Mouse (Mus musculus): Measurements from ENCODE around the gene Unc13b. TPM values are rescaled to one million over a fixed set of nuclear protein-coding genes. Genes with fewer than 3 reads are reported as not detected.
"Not testable (repeated sequence)": the region's sequence is repeated elsewhere in the genome, so short reads cannot be mapped to it uniquely, and the experiment has no call there.

Unc13b gene
- polyA plus RNA-seq, 1 experiment, result 14.5 TPM

DNA sequence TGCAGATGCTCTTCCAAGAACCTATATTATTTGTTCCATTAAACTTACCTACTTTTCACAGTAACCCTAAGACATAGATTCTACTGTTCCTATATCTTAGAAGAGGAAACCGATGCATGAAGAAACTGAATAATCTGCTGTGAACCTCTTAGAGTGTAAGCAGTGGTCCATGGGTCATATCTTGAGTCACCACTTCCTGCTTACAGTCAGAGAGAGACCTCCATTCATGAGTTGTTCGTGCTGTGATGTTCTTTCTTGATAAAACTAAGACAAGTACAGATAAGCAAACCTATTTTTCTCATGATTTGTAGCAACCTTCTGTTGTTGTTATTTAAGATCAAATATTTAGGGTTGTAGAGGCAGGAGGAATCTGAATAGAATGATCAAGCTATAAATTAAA lies 57.5 kb downstream of the Unc13b start:
- no peaks in the 10 kb centered on the region for H3K27me3 ChIP-seq (ENCODE audit: control insufficient read depth, insufficient read depth, low read length)
- DNase-seq, result no peak
- H3K4me1 ChIP-seq (ENCODE audit: control insufficient read depth, insufficient read depth, low read length), result no peaks in the 10 kb centered on the region
- 87% methylated on average over 2 of the region's 2 CpGs for WGBS
- H3K27ac ChIP-seq (ENCODE audit: insufficient read depth, low read length), result no peak overlapping the region
- TF ChIP-seq CTCF (IDR thresholded peaks at IDR 0.05; ENCODE audit: borderline replicate concordance, insufficient read depth, low read depth, low read length), result no peak
- no peak for TF ChIP-seq POLR2A (IDR thresholded peaks at IDR 0.05; ENCODE audit: borderline replicate concordance, insufficient read depth, low read length)
- no peak overlapping the region for H3K4me3 ChIP-seq (replicated peaks; ENCODE audit: insufficient read depth, low read depth, low read length)

DNA sequence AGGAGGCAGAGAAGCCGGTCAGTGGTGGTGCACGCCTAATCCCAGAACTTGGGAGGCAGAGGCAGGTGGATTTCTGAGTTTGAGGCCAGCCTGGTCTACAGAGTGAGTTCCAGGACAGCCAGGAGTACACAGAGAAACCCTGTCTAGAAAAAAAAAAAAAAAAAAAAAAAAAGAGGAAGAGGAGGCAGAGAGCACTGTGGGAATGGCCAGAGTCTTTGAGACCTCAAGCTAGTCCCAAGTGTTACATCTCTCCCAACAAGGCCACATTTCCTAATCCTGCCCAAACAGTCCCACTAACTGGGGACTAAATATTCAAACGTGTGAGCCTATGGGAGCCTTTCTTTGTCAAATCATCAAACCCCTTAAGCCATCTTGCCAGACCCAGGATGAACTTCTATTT lies 71.0 kb downstream of the Unc13b start:
- Histone ChIP-seq H3K4me1 (ENCODE audit: control insufficient read depth, insufficient read depth, low read length) (no peaks in the 10 kb centered on the region), H3K4me3 (replicated peaks; ENCODE audit: insufficient read depth, low read depth, low read length) (no peak overlapping the region), H3K27me3 (ENCODE audit: control insufficient read depth, insufficient read depth, low read length) (no peaks in the 10 kb centered on the region), H3K27ac (ENCODE audit: insufficient read depth, low read length) (no peak overlapping the region)
- 85% methylated on average over 3 of the region's 3 CpGs for WGBS
- DNase-seq, result no peak
- TF ChIP-seq POLR2A (IDR thresholded peaks at IDR 0.05; ENCODE audit: borderline replicate concordance, insufficient read depth, low read length) (no peak), CTCF (IDR thresholded peaks at IDR 0.05; ENCODE audit: borderline replicate concordance, insufficient read depth, low read depth, low read length) (no peak)

DNA sequence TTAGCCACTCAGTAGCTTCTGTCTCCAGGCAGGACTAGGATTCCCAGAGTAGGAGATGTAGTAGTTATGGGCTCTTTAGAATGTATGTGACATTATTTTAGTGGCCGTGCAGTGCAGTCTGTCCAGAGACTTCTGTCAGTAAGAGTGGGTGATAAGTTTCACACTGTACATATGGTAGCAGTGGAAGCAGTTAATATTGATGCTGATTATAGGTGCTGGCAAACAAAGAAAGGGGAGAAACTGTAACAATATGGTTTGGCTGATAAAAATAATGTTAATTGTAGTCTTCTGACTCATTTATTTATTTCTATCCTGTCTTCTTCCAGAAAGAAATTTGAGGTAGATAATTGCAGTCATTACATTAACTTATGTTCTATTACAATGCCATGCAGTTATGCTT lies 83.9 kb downstream of the Unc13b start:
- DNase-seq, result no peak
- Histone ChIP-seq H3K27ac (ENCODE audit: insufficient read depth, low read length) (no peak overlapping the region), H3K4me1 (ENCODE audit: control insufficient read depth, insufficient read depth, low read length) (no peaks in the 10 kb centered on the region), H3K27me3 (ENCODE audit: control insufficient read depth, insufficient read depth, low read length) (no peaks in the 10 kb centered on the region), H3K4me3 (replicated peaks; ENCODE audit: insufficient read depth, low read depth, low read length) (no peak overlapping the region)
- 87% methylated on average over 1 of the region's 1 CpGs for WGBS
- no peak for TF ChIP-seq POLR2A (IDR thresholded peaks at IDR 0.05; ENCODE audit: borderline replicate concordance, insufficient read depth, low read length)
- TF ChIP-seq CTCF (IDR thresholded peaks at IDR 0.05; ENCODE audit: borderline replicate concordance, insufficient read depth, low read depth, low read length), result no peak

DNA sequence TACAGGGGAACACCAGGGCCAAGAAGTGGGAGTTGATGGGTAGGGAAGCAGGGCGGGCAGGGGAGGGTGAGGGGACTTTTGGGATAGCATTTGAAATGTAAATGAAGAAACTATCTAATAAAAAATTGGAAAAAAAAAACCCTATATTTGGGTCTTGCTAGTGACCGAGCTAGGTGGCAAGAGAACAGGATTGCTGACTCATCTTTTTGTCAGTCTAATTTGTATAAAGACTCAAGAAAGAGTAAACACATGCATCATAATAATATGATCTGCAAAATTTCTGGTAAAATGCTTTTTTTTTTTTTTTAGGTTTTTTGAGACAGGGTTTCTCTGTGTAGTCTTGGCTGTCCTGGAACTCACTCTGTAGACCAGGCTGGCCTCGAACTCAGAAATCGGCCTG lies 93.7 kb downstream of the Unc13b start:
- H3K4me1 ChIP-seq (ENCODE audit: control insufficient read depth, insufficient read depth, low read length); H3K4me3 ChIP-seq (replicated peaks; ENCODE audit: insufficient read depth, low read depth, low read length); H3K27me3 ChIP-seq (ENCODE audit: control insufficient read depth, insufficient read depth, low read length); DNase-seq; H3K27ac ChIP-seq (ENCODE audit: insufficient read depth, low read length): not testable (repeated sequence)
- over 99% methylated on average over 4 of the region's 4 CpGs for WGBS

DNA sequence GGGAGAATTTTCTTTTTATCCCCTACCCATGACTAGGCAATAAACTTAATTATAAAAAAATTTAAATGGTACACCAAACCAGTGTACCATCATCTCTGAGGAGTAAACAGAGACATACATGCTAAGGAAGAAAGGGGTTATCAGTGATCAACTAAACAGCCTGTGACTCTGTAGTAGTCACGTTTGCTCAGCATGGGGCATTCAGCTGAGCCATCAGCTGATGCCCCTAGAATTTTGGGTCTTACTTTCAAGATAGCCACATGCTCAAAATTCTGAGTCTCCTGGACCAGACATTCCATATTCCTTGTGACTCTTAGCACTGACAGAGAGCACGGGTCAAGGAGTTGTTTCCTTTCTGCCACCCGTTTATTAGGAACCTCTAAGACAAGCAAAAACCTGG lies 101.3 kb downstream of the Unc13b start:
- no peak for DNase-seq
- Histone ChIP-seq H3K4me1 (ENCODE audit: control insufficient read depth, insufficient read depth, low read length) (no peaks in the 10 kb centered on the region), H3K27ac (ENCODE audit: insufficient read depth, low read length) (no peak overlapping the region), H3K4me3 (replicated peaks; ENCODE audit: insufficient read depth, low read depth, low read length) (no peak overlapping the region), H3K27me3 (ENCODE audit: control insufficient read depth, insufficient read depth, low read length) (no peaks in the 10 kb centered on the region)
- 46% methylated on average over 3 of the region's 3 CpGs for WGBS
- TF ChIP-seq CTCF (IDR thresholded peaks at IDR 0.05; ENCODE audit: borderline replicate concordance, insufficient read depth, low read depth, low read length) (no peak), POLR2A (IDR thresholded peaks at IDR 0.05; ENCODE audit: borderline replicate concordance, insufficient read depth, low read length) (no peak)

DNA sequence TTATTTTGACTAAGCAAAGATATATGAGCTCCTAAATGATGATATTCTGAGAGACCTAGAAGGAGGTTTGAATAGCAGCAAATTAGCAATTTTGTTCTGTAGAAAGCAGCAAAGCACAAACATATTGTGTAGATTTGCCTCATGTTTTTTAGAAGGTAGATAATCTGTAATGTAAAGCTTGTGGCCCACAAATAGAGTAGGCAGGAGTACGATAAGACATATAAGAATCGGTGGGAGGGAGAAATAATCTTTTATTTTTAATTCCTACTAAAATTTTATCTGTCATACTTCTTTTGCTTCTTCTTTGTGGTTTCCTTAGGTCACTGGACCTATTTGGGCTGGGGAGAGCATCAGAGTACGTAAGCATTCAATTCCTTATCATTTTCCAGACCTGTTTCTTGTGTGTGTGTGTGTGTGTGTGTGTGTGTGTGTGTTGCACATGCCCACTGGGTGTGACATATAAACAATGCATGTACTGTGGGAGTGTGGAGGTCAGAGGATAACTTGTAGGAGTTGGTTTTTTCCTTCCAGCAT lies 102.4 kb downstream of the Unc13b start:
- H3K4me1 ChIP-seq (ENCODE audit: control insufficient read depth, insufficient read depth, low read length), result no peaks in the 10 kb centered on the region
- DNase-seq, result no peak
- no peak overlapping the region for H3K27ac ChIP-seq (ENCODE audit: insufficient read depth, low read length)
- H3K27me3 ChIP-seq (ENCODE audit: control insufficient read depth, insufficient read depth, low read length), result no peaks in the 10 kb centered on the region
- no peak overlapping the region for H3K4me3 ChIP-seq (replicated peaks; ENCODE audit: insufficient read depth, low read depth, low read length)
- 98% methylated on average over 3 of the region's 3 CpGs for WGBS
- TF ChIP-seq POLR2A (IDR thresholded peaks at IDR 0.05; ENCODE audit: borderline replicate concordance, insufficient read depth, low read length) (no peak), CTCF (IDR thresholded peaks at IDR 0.05; ENCODE audit: borderline replicate concordance, insufficient read depth, low read depth, low read length) (no peak)

DNA sequence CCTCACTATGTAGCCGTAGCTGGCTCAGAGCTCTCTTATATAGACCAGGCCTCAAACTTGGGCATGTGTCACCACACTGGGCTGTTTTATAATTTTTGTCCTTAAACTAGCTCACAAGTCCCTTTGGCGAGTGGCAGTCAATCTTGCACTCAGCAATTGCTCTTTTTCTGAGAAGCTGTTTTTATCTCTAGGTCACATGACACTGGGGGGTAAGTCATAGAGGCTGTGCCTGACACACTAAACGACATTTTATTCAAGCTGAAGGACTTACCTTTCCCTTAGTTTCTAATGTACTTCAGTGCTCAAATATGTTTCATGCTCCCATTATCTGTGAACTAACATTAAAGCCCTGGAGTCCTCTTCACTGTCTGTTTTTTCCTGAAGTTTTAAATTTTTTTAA lies 104.5 kb downstream of the Unc13b start:
- H3K4me1 ChIP-seq (ENCODE audit: control insufficient read depth, insufficient read depth, low read length), result no peaks in the 10 kb centered on the region
- no peaks in the 10 kb centered on the region for H3K27me3 ChIP-seq (ENCODE audit: control insufficient read depth, insufficient read depth, low read length)
- no peak overlapping the region for H3K27ac ChIP-seq (ENCODE audit: insufficient read depth, low read length)
- TF ChIP-seq POLR2A (IDR thresholded peaks at IDR 0.05; ENCODE audit: borderline replicate concordance, insufficient read depth, low read length) (no peak), CTCF (IDR thresholded peaks at IDR 0.05; ENCODE audit: borderline replicate concordance, insufficient read depth, low read depth, low read length) (no peak)
- no peak overlapping the region for H3K4me3 ChIP-seq (replicated peaks; ENCODE audit: insufficient read depth, low read depth, low read length)
- WGBS, result 77% methylated on average over 3 of the region's 3 CpGs
- DNase-seq, result no peak

DNA sequence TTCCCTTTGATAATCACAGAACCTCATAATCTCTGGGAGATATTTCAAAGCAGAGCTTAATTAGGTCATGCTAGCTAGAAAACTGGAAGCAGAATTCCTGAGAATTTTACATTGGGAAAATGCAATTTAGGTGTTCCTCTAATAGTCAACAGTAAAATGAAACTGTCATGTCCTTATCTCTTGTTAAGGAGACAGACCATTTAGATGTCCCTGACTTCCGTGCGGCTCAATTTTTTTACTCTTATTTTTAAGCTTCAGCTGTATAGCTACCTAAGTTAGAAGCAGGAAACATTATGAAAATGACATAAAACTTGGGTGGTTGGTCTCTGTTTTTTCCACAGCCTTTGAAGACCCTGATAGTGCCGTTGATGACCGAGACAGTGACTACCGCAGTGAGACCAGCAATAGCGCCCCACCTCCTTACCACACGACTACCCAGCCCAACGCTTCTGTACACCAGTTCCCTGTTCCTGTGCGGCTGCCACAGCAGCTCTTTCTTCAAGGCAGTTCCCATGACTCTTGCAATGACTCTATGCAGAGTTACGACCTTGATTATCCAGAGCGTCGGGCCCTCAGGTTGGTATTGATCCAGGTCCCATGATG lies 106.8 kb downstream of the Unc13b start:
- no peaks in the 10 kb centered on the region for H3K27me3 ChIP-seq (ENCODE audit: control insufficient read depth, insufficient read depth, low read length)
- no peaks in the 10 kb centered on the region for H3K4me1 ChIP-seq (ENCODE audit: control insufficient read depth, insufficient read depth, low read length)
- H3K4me3 ChIP-seq (replicated peaks; ENCODE audit: insufficient read depth, low read depth, low read length), result no peak overlapping the region
- 92% methylated on average over 12 of the region's 12 CpGs for WGBS
- DNase-seq, result no peak
- TF ChIP-seq POLR2A (IDR thresholded peaks at IDR 0.05; ENCODE audit: borderline replicate concordance, insufficient read depth, low read length), result no peak
- no peak for TF ChIP-seq CTCF (IDR thresholded peaks at IDR 0.05; ENCODE audit: borderline replicate concordance, insufficient read depth, low read depth, low read length)
- no peak overlapping the region for H3K27ac ChIP-seq (ENCODE audit: insufficient read depth, low read length)

Data from cerebellum, adult 2 months (tissue).